Mouse (Mus musculus) monocyte, adult 5-6 weeks (primary cell): ENCODE measurements around the gene AA986860. TPM values are rescaled to one million over a fixed set of nuclear protein-coding genes. Genes with fewer than 3 reads are reported as not detected.

ENCODE experiments used
- ATAC-seq: fragments of 153-309, 156-312 bp; replicated peaks from 2 replicates; pipeline ENCODE4 v1.8.0; 2017; ENCODE audit warnings: mild to moderate bottlenecking; ENCODE audit not compliant: low TSS enrichment, insufficient number of reproducible peaks, severe bottlenecking, poor library complexity, low FRiP score
- total RNA-seq: library from RNA; stranded (forward); fragments of 200-1000, 200-491, 200-594 nt; gene quantifications from 3 replicates; pipeline ENCODE4 v1.2.3, GENCODE M21; 2017

AA986860 gene
- total RNA-seq, 1 experiment from 2014 or later: 0.57 TPM

GRCm38 (mm10) chr1:130764027-130764461 is 32.3 kb downstream of the AA986860 start:
- no peak for ATAC-seq

- no peak for ATAC-seq
These were observed 35.3 kb downstream of the AA986860 start for GRCm38 (mm10) chr1:130767066-130767465.

GRCm38 (mm10) chr1:130769925-130770324 is 38.1 kb downstream of the AA986860 start:
- ATAC-seq: no peak

DNA sequence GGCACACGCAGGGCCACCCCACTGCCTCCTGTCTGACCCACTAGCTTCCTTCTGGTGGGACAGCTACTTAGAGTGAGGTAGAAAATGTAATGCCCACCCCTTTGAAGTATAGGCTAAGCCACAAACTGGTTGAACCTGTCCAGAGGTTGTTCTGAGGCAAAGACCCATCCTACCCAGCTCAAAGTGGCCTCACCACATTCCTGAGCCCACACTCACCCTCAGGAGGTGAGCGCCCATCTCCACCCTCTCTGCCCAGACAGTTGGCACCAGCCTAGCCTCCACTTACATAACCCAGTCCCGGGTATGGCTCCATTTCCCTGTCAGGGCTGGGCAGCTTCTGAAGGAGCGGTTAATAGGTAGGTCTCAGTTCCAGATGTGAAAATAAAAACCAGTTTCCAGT is 38.7 kb downstream of the AA986860 start:
- no peak for ATAC-seq

- no peak for ATAC-seq
These were observed 39.3 kb downstream of the AA986860 start for GRCm38 (mm10) chr1:130770981-130771494.

DNA sequence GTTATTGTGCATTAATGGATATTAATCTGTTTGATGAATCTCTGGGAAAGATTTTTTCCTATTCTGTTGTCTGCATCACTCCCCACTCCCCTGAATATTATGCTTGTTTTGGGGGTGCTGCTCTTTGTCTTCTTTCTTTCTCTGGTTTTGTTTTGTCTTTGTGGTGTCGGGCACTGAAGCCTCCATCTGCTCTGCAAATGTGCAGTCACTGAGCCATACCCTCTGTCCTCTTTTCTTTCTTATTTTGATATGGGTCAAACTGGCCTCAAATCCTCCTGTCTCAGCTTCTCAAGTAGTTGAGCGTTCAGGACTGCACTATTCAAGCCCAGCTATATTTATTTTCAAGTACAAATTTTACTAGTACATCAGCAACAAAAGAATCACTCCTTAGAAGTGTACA is 43.5 kb downstream of the AA986860 start:
- ATAC-seq: no peak

- ATAC-seq: no peak
These were observed 44.0 kb downstream of the AA986860 start for GRCm38 (mm10) chr1:130775691-130776331.

GRCm38 (mm10) chr1:130776645-130777044 is 44.9 kb downstream of the AA986860 start:
- ATAC-seq: no peak

GRCm38 (mm10) chr1:130779867-130780266 is 48.1 kb downstream of the AA986860 start:
- ATAC-seq: no peak

- ATAC-seq: no peak
These were observed 52.3 kb downstream of the AA986860 start for GRCm38 (mm10) chr1:130784054-130784453.

GRCm38 (mm10) chr1:130787001-130787400 is 55.2 kb downstream of the AA986860 start:
- no peak for ATAC-seq

GRCm38 (mm10) chr1:130789512-130790451 is 58.0 kb downstream of the AA986860 start:
- no peak for ATAC-seq

Other genes with a start within 250 kb of the AA986860 start
- gene Zp3r, start 102.4 kb upstream of the AA986860 start, total RNA-seq: not detected in 3 replicates
- gene C4bp, start 70.3 kb upstream of the AA986860 start, total RNA-seq: not detected in 3 replicates
- not detected in 3 replicates for gene Gm29427, start 16.2 kb upstream of the AA986860 start, total RNA-seq
- gene Yod1, start 14.6 kb upstream of the AA986860 start, total RNA-seq: 7.4 to 9.8 TPM (median 7.8 TPM) in 3 replicates
- 10.6 to 18.1 TPM (median 13.7 TPM) in 3 replicates for gene Pfkfb2, start 2.7 kb upstream of the AA986860 start, total RNA-seq
- gene Fcamr, start 68.9 kb downstream of the AA986860 start, total RNA-seq: not detected in 3 replicates
- 0.19 TPM in 1 of 3 replicates, not detected in the others for gene Pigr, start 94.7 kb downstream of the AA986860 start, total RNA-seq
- 27.7 to 41.4 TPM (median 29.9 TPM) in 3 replicates for gene Fcmr, start 133.7 kb downstream of the AA986860 start, total RNA-seq
- gene Il24, start 155.5 kb downstream of the AA986860 start, total RNA-seq: not detected in 3 replicates
- not detected in 3 replicates for gene Il20, start 179.5 kb downstream of the AA986860 start, total RNA-seq
- 1.1 TPM in 1 of 3 replicates, not detected in the others for gene Il19, start 208.1 kb downstream of the AA986860 start, total RNA-seq